Mouse (Mus musculus): Measurements from ENCODE around the gene Gpr21. TPM values are rescaled to one million over a fixed set of nuclear protein-coding genes. Genes with fewer than 3 reads are reported as not detected.
A peak's percentile ranks its signal among the peaks of the same experiment; 100 is the strongest.

Gene Gpr21
- 5.8 and 6.5 TPM in 2 replicates for polyA plus RNA-seq (2011; ENCODE audit: insufficient read depth, insufficient read length, low read depth, missing spikeins)

DNA sequence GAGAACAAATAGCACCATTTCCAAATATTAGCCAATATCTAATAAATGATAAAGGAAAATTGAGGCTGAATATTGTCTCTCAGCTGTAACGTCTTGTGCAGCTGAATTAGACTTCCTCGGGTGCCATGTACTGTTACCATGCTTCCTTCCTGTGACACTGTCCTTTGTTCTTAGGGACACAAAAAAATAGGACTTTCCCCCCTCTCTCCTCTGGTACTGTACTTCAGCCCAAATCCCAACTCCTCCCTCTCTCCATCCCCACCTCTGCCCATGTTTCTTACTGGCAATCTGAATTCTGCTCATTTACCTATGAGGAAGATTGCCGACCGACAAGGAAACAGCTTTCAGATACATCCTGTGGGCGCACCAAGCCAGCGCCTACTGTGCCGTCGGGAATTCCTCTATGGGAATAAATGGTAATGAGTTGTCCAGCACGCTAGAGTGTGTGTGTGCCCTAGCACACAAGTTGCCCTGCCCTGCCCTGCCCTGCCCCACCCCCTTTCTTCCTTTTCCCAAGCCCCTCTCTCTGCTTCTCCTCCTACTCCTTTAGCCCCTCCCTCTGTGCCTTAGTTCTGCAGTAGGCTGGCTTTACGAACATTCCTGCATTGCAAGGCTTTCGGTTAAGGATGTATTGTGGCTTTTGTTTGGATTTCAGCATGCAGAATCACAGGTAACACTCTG is at the start of gene Gpr21:
Gene Gpr21 (plus strand): TSS at position 303 of the 681 bp plus-strand sequence.
- TF ChIP-seq EP300 (IDR thresholded peaks at IDR 0.05; ENCODE audit: insufficient read depth, low read depth, low read length) (no peak), CTCF (IDR thresholded peaks at IDR 0.05; ENCODE audit: low read depth, low read length) (no peak)
- Histone ChIP-seq H3K9me3 (replicated peaks; ENCODE audit: control insufficient read depth, insufficient read depth, low read length, poor library complexity, severe bottlenecking) (no peaks in the 10 kb centered on the region), H3K36me3 (ENCODE audit: control insufficient read depth, insufficient read depth, low read length, poor library complexity, severe bottlenecking) (peaks cover 17% of the 10 kb centered on the region), H3K4me3 (ENCODE audit: low read depth, low read length) (peak within 1 kb of the TSS; percentile 24), H3K27me3 (ENCODE audit: control insufficient read depth, insufficient read depth, low read length, poor library complexity, severe bottlenecking) (no peaks in the 10 kb centered on the region), H3K4me1 (ENCODE audit: control insufficient read depth, insufficient read depth, low read length) (peaks cover 3% of the 10 kb centered on the region), H3K9ac (ENCODE audit: low read depth, poor library complexity, severe bottlenecking) (no peak within 1 kb of the TSS), H3K27ac (ENCODE audit: insufficient read depth, low read length) (peak within 1 kb of the TSS; percentile 21; the same call in 1 of the 2 replicates)

DNA sequence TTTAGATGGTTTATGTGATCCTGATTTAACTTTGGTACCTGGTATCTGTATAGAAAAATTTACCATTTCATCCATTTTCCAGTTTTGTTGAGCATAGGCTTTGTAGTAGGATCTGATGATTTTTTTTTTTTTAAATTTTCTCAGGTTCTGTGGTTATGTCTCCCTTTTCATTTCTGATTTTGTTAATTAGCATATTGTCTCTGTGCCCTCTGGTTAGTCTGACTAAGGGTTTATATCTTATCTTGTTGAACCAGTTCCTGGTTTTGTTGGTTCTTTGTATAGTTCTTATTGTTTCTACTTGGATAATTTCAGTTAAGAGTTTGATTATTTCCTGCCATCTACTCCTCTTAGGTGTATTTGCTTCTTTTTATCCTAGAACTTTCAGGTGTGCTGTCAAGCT is 36.6 kb upstream of the Gpr21 start:
- no peak overlapping the region for H3K4me3 ChIP-seq (ENCODE audit: low read depth, low read length)
- TF ChIP-seq POLR2A (IDR thresholded peaks at IDR 0.05; ENCODE audit: insufficient read depth, low read length) (no peak), EP300 (IDR thresholded peaks at IDR 0.05; ENCODE audit: insufficient read depth, low read depth, low read length) (no peak), CTCF (IDR thresholded peaks at IDR 0.05; ENCODE audit: low read depth, low read length) (no peak)
- H3K4me1 ChIP-seq (ENCODE audit: control insufficient read depth, insufficient read depth, low read length) = no peaks in the 10 kb centered on the region
- peaks cover 25% of the 10 kb centered on the region for H3K36me3 ChIP-seq (ENCODE audit: control insufficient read depth, insufficient read depth, low read length, poor library complexity, severe bottlenecking)
- no peak overlapping the region for H3K27ac ChIP-seq (ENCODE audit: insufficient read depth, low read length)
- no peaks in the 10 kb centered on the region for H3K27me3 ChIP-seq (ENCODE audit: control insufficient read depth, insufficient read depth, low read length, poor library complexity, severe bottlenecking)
- no peaks in the 10 kb centered on the region; the same call in none of the 2 replicates for H3K9me3 ChIP-seq (replicated peaks; ENCODE audit: control insufficient read depth, insufficient read depth, low read length, poor library complexity, severe bottlenecking)
- H3K9ac ChIP-seq (ENCODE audit: low read depth, poor library complexity, severe bottlenecking) = no peak overlapping the region

DNA sequence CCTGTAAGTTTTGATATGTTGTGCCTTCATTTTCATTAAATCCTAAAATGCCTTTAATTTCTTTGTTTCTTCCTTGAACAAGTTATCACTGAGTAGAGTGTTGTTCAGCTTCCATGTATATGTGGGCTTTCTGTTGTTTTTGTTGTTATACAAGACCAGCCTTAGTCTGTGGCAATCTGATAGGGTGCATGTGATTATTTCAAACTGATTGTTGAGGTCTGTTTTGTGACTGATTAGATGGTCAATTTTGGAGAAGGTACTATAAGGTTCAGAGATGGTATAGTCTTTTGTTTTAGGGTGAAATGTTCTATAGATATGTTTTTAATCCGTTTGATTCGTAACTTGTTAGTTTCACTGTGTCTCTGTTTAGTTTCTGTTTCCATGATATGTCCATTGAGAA is 36.1 kb upstream of the Gpr21 start:
- H3K36me3 ChIP-seq (ENCODE audit: control insufficient read depth, insufficient read depth, low read length, poor library complexity, severe bottlenecking) = peaks cover 25% of the 10 kb centered on the region
- H3K4me1 ChIP-seq (ENCODE audit: control insufficient read depth, insufficient read depth, low read length) = no peaks in the 10 kb centered on the region
- TF ChIP-seq POLR2A (IDR thresholded peaks at IDR 0.05; ENCODE audit: insufficient read depth, low read length) = no peak
- TF ChIP-seq CTCF (IDR thresholded peaks at IDR 0.05; ENCODE audit: low read depth, low read length) = no peak
- TF ChIP-seq EP300 (IDR thresholded peaks at IDR 0.05; ENCODE audit: insufficient read depth, low read depth, low read length) = no peak
- H3K4me3 ChIP-seq (ENCODE audit: low read depth, low read length) = no peak overlapping the region
- H3K27ac ChIP-seq (ENCODE audit: insufficient read depth, low read length) = no peak overlapping the region
- no peaks in the 10 kb centered on the region for H3K27me3 ChIP-seq (ENCODE audit: control insufficient read depth, insufficient read depth, low read length, poor library complexity, severe bottlenecking)
- no peak overlapping the region for H3K9ac ChIP-seq (ENCODE audit: low read depth, poor library complexity, severe bottlenecking)
- no peaks in the 10 kb centered on the region; the same call in none of the 2 replicates for H3K9me3 ChIP-seq (replicated peaks; ENCODE audit: control insufficient read depth, insufficient read depth, low read length, poor library complexity, severe bottlenecking)

DNA sequence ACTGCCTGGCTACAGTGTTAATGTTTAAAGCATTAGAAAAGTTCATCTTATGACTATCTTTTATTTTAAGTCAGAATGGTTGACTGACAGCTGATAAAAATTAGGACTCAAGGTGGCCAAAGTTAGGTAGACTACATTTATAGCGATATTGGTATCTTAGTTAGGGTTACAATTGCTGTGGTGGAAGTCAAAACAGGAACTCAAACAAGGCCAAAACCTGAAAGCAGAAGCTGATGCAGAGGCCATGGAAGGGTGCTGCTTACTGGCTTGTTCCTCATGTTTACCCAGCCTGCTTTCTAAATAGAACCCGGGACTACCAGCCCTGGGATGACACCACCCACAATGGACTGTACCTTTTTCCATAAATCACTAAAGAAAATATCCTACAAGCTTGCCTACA is 32.0 kb upstream of the Gpr21 start:
- TF ChIP-seq POLR2A (IDR thresholded peaks at IDR 0.05; ENCODE audit: insufficient read depth, low read length) (no peak), CTCF (IDR thresholded peaks at IDR 0.05; ENCODE audit: low read depth, low read length) (no peak), EP300 (IDR thresholded peaks at IDR 0.05; ENCODE audit: insufficient read depth, low read depth, low read length) (no peak)
- Histone ChIP-seq H3K27ac (ENCODE audit: insufficient read depth, low read length) (no peak overlapping the region), H3K4me1 (ENCODE audit: control insufficient read depth, insufficient read depth, low read length) (no peaks in the 10 kb centered on the region), H3K9me3 (replicated peaks; ENCODE audit: control insufficient read depth, insufficient read depth, low read length, poor library complexity, severe bottlenecking) (no peaks in the 10 kb centered on the region), H3K4me3 (ENCODE audit: low read depth, low read length) (no peak overlapping the region), H3K9ac (ENCODE audit: low read depth, poor library complexity, severe bottlenecking) (no peak overlapping the region), H3K36me3 (ENCODE audit: control insufficient read depth, insufficient read depth, low read length, poor library complexity, severe bottlenecking) (peaks cover 29% of the 10 kb centered on the region), H3K27me3 (ENCODE audit: control insufficient read depth, insufficient read depth, low read length, poor library complexity, severe bottlenecking) (no peaks in the 10 kb centered on the region)

DNA sequence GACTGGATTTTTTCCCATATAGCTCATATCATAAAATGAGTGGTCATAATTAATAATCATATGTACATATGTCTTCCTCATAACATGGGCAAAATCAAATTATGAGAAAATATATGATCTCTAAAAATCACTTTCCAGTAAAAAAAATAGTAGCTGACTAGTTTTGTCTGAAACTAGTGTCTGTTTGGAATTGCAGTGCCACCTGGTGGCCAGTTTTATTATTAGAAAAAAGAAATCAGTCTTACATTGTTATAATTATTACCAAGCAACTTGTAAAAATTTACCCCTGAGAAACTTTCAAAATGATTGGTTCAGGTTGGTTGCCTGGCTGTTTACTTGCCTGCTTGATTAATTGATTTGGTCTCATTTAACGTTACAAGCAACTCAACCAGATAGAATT is 30.8 kb upstream of the Gpr21 start:
- no peaks in the 10 kb centered on the region for H3K9me3 ChIP-seq (replicated peaks; ENCODE audit: control insufficient read depth, insufficient read depth, low read length, poor library complexity, severe bottlenecking)
- no peak overlapping the region for H3K4me3 ChIP-seq (ENCODE audit: low read depth, low read length)
- no peak overlapping the region for H3K27ac ChIP-seq (ENCODE audit: insufficient read depth, low read length)
- TF ChIP-seq EP300 (IDR thresholded peaks at IDR 0.05; ENCODE audit: insufficient read depth, low read depth, low read length) (no peak), POLR2A (IDR thresholded peaks at IDR 0.05; ENCODE audit: insufficient read depth, low read length) (no peak), CTCF (IDR thresholded peaks at IDR 0.05; ENCODE audit: low read depth, low read length) (no peak)
- peaks cover 39% of the 10 kb centered on the region for H3K36me3 ChIP-seq (ENCODE audit: control insufficient read depth, insufficient read depth, low read length, poor library complexity, severe bottlenecking)
- no peaks in the 10 kb centered on the region for H3K27me3 ChIP-seq (ENCODE audit: control insufficient read depth, insufficient read depth, low read length, poor library complexity, severe bottlenecking)
- H3K9ac ChIP-seq (ENCODE audit: low read depth, poor library complexity, severe bottlenecking) = no peak overlapping the region
- H3K4me1 ChIP-seq (ENCODE audit: control insufficient read depth, insufficient read depth, low read length) = no peaks in the 10 kb centered on the region

DNA sequence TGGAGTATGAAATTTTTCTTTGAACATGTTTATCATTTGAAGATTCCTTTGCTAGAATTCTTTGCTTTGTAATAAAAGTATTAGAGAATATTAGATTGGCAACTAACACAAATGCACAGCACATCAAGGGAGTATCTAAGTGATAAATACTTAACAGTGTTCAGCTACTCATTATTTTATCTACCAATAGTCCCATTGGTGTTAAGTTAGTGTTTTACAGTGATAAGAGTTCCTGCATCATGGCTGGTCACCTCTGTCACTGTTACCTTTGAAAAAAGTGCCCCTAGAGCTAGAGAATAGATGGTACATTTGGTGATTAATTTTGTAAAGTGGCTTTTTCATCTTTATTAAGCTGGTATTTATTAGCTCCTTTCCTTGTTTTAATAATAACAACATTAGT is 29.7 kb upstream of the Gpr21 start:
- Histone ChIP-seq H3K36me3 (ENCODE audit: control insufficient read depth, insufficient read depth, low read length, poor library complexity, severe bottlenecking) (peaks cover 41% of the 10 kb centered on the region), H3K9ac (ENCODE audit: low read depth, poor library complexity, severe bottlenecking) (no peak overlapping the region)

More for the DNA sequence above, 29.7 kb upstream of the Gpr21 start:
- H3K9me3 ChIP-seq (replicated peaks; ENCODE audit: control insufficient read depth, insufficient read depth, low read length, poor library complexity, severe bottlenecking) = no peaks in the 10 kb centered on the region
- no peaks in the 10 kb centered on the region for H3K4me1 ChIP-seq (ENCODE audit: control insufficient read depth, insufficient read depth, low read length)
- no peaks in the 10 kb centered on the region for H3K27me3 ChIP-seq (ENCODE audit: control insufficient read depth, insufficient read depth, low read length, poor library complexity, severe bottlenecking)
- H3K4me3 ChIP-seq (ENCODE audit: low read depth, low read length) = no peak overlapping the region
- H3K27ac ChIP-seq (ENCODE audit: insufficient read depth, low read length) = no peak overlapping the region
- TF ChIP-seq POLR2A (IDR thresholded peaks at IDR 0.05; ENCODE audit: insufficient read depth, low read length) (no peak), EP300 (IDR thresholded peaks at IDR 0.05; ENCODE audit: insufficient read depth, low read depth, low read length) (no peak), CTCF (IDR thresholded peaks at IDR 0.05; ENCODE audit: low read depth, low read length) (no peak)

Data from ES-Bruce4 (cell line).